In the genomic region with DNA sequence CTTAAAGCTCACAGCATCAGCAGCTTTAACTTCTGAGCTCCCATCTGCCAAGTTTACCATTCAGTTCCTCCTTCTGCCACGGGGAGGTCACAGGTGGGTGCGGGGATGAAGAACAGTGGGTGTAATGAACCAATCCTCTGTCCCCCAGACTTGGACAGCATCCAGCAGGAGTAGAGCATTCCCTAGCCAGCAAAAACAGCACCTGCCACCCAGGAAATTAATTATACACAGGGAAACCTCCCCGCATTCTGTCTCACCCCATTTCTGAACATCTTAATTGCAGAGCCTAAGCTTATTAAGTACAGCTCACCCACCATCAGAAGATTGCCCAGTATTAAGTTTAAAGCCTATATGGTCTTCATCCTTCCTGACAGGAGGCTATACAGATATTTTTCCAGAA, we compare ENCODE assay signal across 11 mouse cellular contexts.
DNase-seq lines count a peak whose midpoint lies in the region; ATAC-seq lines count a peak whose summit lies in the region.
"Had no signal": no experiment of that assay in that cellular context is flagged by ENCODE, and none has a peak within 500 bp of the region (broad histone marks: within the 10 kb centered on the region; RNA-seq: fewer than 3 reads in every experiment).

No protein-coding gene starts in this region.

- no peaks in the 10 kb centered on the region for H3K9me3 ChIP-seq in forebrain, embryonic 14.5 days (replicated peaks; ENCODE audit: control insufficient read depth, low read length)
- no peaks in the 10 kb centered on the region for H3K9me3 ChIP-seq in hindbrain, embryonic 14.5 days (ENCODE audit: control insufficient read depth, low read length)
- no peaks in the 10 kb centered on the region for H3K9me3 ChIP-seq in midbrain, embryonic 16.5 days (replicated peaks; ENCODE audit: control insufficient read depth, low read length, poor library complexity, severe bottlenecking)

- H3K4me2 ChIP-seq in forebrain, embryonic 14.5 days (ENCODE audit: low read length), result 0 out of 2 replicates have a peak overlapping the region, but pooled peaks have one; percentile 9
- no peak overlapping the region for H3K4me2 ChIP-seq in hindbrain, embryonic 14.5 days (replicated peaks)
- H3K4me2 ChIP-seq in midbrain, embryonic 16.5 days (ENCODE audit: low read length), result no peak overlapping the region
- H3K4me2 ChIP-seq: liver, embryonic 11.5 days had no signal

- H3K9ac ChIP-seq in forebrain, embryonic 14.5 days (ENCODE audit: low read length), result no peak overlapping the region
- no peak overlapping the region for H3K9ac ChIP-seq in hindbrain, embryonic 14.5 days
- no peak overlapping the region for H3K9ac ChIP-seq in midbrain, embryonic 16.5 days (ENCODE audit: low read depth, low read length)

- WGBS in forebrain, embryonic 14.5 days, result 11% methylated on average over 3 of the region's 3 CpGs
- WGBS in hindbrain, embryonic 14.5 days, result 21% methylated on average over 3 of the region's 3 CpGs
- WGBS in midbrain, embryonic 16.5 days, result 24% methylated on average over 3 of the region's 3 CpGs

- no peaks in the 10 kb centered on the region for H3K36me3 ChIP-seq in forebrain, embryonic 14.5 days (ENCODE audit: control insufficient read depth, insufficient read depth, low read length)
- H3K36me3 ChIP-seq in hindbrain, embryonic 14.5 days (replicated peaks; ENCODE audit: control insufficient read depth, insufficient read depth), result no peaks in the 10 kb centered on the region
- H3K36me3 ChIP-seq in midbrain, embryonic 16.5 days (ENCODE audit: control insufficient read depth, insufficient read depth, low read length), result no peaks in the 10 kb centered on the region

- peaks cover 17% of the 10 kb centered on the region for H3K4me1 ChIP-seq in forebrain, embryonic 14.5 days (ENCODE audit: control insufficient read depth, insufficient read depth, low read length)
- peaks cover 25% of the 10 kb centered on the region for H3K4me1 ChIP-seq in hindbrain, embryonic 14.5 days (replicated peaks; ENCODE audit: control insufficient read depth, insufficient read depth, low read length)
- peaks cover 18% of the 10 kb centered on the region for H3K4me1 ChIP-seq in midbrain, embryonic 16.5 days (ENCODE audit: control insufficient read depth, insufficient read depth, low read length)

- H3K27ac ChIP-seq in forebrain, embryonic 14.5 days (ENCODE audit: low read depth, low read length), result 0 out of 2 replicates have a peak overlapping the region, but pooled peaks have one; percentile 9
- H3K27ac ChIP-seq in hindbrain, embryonic 14.5 days, result 0 out of 2 replicates have a peak overlapping the region, but pooled peaks have one; percentile 46
- H3K27ac ChIP-seq in midbrain, embryonic 16.5 days (ENCODE audit: low read length), result no peak overlapping the region

- no peak overlapping the region for H3K4me3 ChIP-seq in forebrain, embryonic 14.5 days (ENCODE audit: low read depth, low read length)
- no peak overlapping the region for H3K4me3 ChIP-seq in hindbrain, embryonic 14.5 days (replicated peaks; ENCODE audit: low read length)
- H3K4me3 ChIP-seq in midbrain, embryonic 16.5 days (ENCODE audit: low read depth, low read length), result no peak overlapping the region

- intact Hi-C loops in left cerebral cortex, postnatal 4 days (cut with DNase I), result no loop called here
- intact Hi-C loops in left cerebral cortex, postnatal 14 days (cut with DNase I), result no loop called here

- H3K27me3 ChIP-seq in forebrain, embryonic 14.5 days (replicated peaks; ENCODE audit: control insufficient read depth, insufficient read depth, low read length), result no peaks in the 10 kb centered on the region
- H3K27me3 ChIP-seq in hindbrain, embryonic 14.5 days (ENCODE audit: control insufficient read depth, insufficient read depth, low read length), result no peaks in the 10 kb centered on the region
- H3K27me3 ChIP-seq in midbrain, embryonic 16.5 days (ENCODE audit: control insufficient read depth, insufficient read depth, low read depth, low read length), result no peaks in the 10 kb centered on the region

- DNase-seq in left cerebral cortex, postnatal 4 days, result peak; percentile 71
- no peak for DNase-seq in left cerebral cortex, postnatal 14 days (ENCODE audit: low spot score in 2 of 2)
- DNase-seq in forebrain, embryonic 14.5 days (ENCODE audit: low spot score), result peak; percentile 88
- peak; percentile 61 for DNase-seq in hindbrain, embryonic 14.5 days (ENCODE audit: low spot score)
- no peak for DNase-seq in left cerebral cortex, adult 18-20 months (ENCODE audit: low spot score in 2 of 2)
- no peak for DNase-seq in heart, adult 18-20 months
- DNase-seq: adrenal gland, adult 2 months; heart, postnatal 36 days; lung, postnatal 10 days had no signal

- peak; percentile 87 for ATAC-seq in forebrain, embryonic 14.5 days
- peak; percentile 66; the same call in 1 of the 2 replicates for ATAC-seq in hindbrain, embryonic 14.5 days (ENCODE audit: low FRiP score)
- ATAC-seq in midbrain, embryonic 16.5 days, result peak; percentile 54; the same call in 1 of the 2 replicates

Comparison
In these comparisons a context has a peak if more than half of its experiments do, and no peak if none do; other contexts are left out.
1. DNase-seq: peak in left cerebral cortex, postnatal 4 days (single experiment), forebrain, embryonic 14.5 days (single experiment) and hindbrain, embryonic 14.5 days (single experiment); none in left cerebral cortex, postnatal 14 days (0 of 2), left cerebral cortex, adult 18-20 months (0 of 2) and heart, adult 18-20 months (0 of 2).
2. Peak in every context shown above with its lines, with median percentiles within 50 percentile points of each other: ATAC-seq.